ENCODE assay signal across 8 mouse cellular contexts in genomic region chr7:46918678-46919371, GRCm38 (mm10). TPM values are rescaled to one million over a fixed set of nuclear protein-coding genes. Genes with fewer than 3 reads are reported as not detected.
DNase-seq lines count a peak whose midpoint lies in the region; ATAC-seq and TF ChIP-seq lines count a peak whose summit lies in the region.

No protein-coding gene starts in this region.

- peak overlapping the region; percentile 69 to 96 for H3K4me3 ChIP-seq in heart, embryonic 14.5 days (ENCODE audit: control insufficient read depth in 1 of 2, insufficient read depth in 1 of 2, low read depth in 1 of 2, low read length in 2 of 2)
- H3K4me3 ChIP-seq in ES-E14 (ENCODE audit: insufficient read depth in 1 of 2, low read depth in 1 of 2, low read length in 2 of 2, poor library complexity in 1 of 2, severe bottlenecking in 1 of 2) = peak overlapping the region; percentile 81 to 89
- H3K4me3 ChIP-seq in liver, adult 2 months (ENCODE audit: insufficient read depth, low read depth, low read length) = peak overlapping the region; percentile 85
- peak overlapping the region; percentile 57 for H3K4me3 ChIP-seq in stomach, embryonic 14.5 days (ENCODE audit: low read depth, low read length)

- H3K79me2 ChIP-seq in liver, adult 2 months (ENCODE audit: control insufficient read depth, insufficient read depth, low read length) = peaks cover 22% of the 10 kb centered on the region; the same call in 1 of the 2 replicates

- peak overlapping the region; percentile 82 for H3K9ac ChIP-seq in heart, embryonic 14.5 days (ENCODE audit: low read length)
- H3K9ac ChIP-seq in ES-E14 (ENCODE audit: insufficient read depth, low read depth, low read length, poor library complexity, severe bottlenecking) = peak overlapping the region; percentile 40
- H3K9ac ChIP-seq in liver, adult 2 months (ENCODE audit: low read depth, low read length) = no peak overlapping the region; the same call in 1 of the 2 replicates
- peak overlapping the region; percentile 79 for H3K9ac ChIP-seq in stomach, embryonic 14.5 days (replicated peaks; ENCODE audit: low read depth, low read length)

- peak overlapping the region in 1 of 2 experiments; percentile 92; a peak in 3 of 4 replicates for H3K27ac ChIP-seq in heart, embryonic 14.5 days (replicated peaks in 1 of 2; ENCODE audit: control insufficient read depth in 1 of 2, insufficient read depth in 1 of 2, low read depth in 2 of 2, low read length in 2 of 2)
- H3K27ac ChIP-seq in ES-E14 (ENCODE audit: insufficient read depth, low read depth, low read length, poor library complexity, severe bottlenecking) = no peak overlapping the region
- H3K27ac ChIP-seq in liver, adult 2 months (replicated peaks; ENCODE audit: insufficient read depth, low read depth, low read length) = no peak overlapping the region
- peak overlapping the region; percentile 83 for H3K27ac ChIP-seq in stomach, embryonic 14.5 days (ENCODE audit: low read length)

- TF ChIP-seq POLR2A in liver, adult 2 months (IDR thresholded peaks at IDR 0.05; ENCODE audit: extremely low read depth, insufficient read depth, low read length) = no peak

- in situ Hi-C loops in ES-E14 (cut with MboI; ENCODE audit: low sequenced_read_pairs in 2 of 2, unreplicated experiment in 2 of 2) = no loop called here

- no peaks in the 10 kb centered on the region for H3K27me3 ChIP-seq in heart, embryonic 14.5 days (ENCODE audit: control insufficient read depth, insufficient read depth, low read length)
- no peaks in the 10 kb centered on the region for H3K27me3 ChIP-seq in liver, adult 2 months (ENCODE audit: control insufficient read depth, insufficient read depth, low read length)
- H3K27me3 ChIP-seq in stomach, embryonic 14.5 days (ENCODE audit: control insufficient read depth, insufficient read depth, low read length) = no peaks in the 10 kb centered on the region

- no peak for TF ChIP-seq CTCF in liver, adult 2 months (IDR thresholded peaks at IDR 0.05; ENCODE audit: low read depth, low read length)

- ATAC-seq in heart, embryonic 14.5 days (ENCODE audit: insufficient number of reproducible peaks, insufficient read depth, low FRiP score, low read depth) = no peak
- no peak for ATAC-seq in stomach, embryonic 14.5 days (ENCODE audit: insufficient number of reproducible peaks, insufficient read depth, low FRiP score, low read depth)

- H3K4me1 ChIP-seq in heart, embryonic 14.5 days (ENCODE audit: control insufficient read depth in 2 of 2, insufficient read depth in 2 of 2, low read length in 2 of 2) = peaks cover 0 to 20% of the 10 kb centered on the region in 2 experiments; a peak in 2 of 4 replicates
- peaks cover 2 to 6% of the 10 kb centered on the region in 2 experiments; a peak in 2 of 4 replicates for H3K4me1 ChIP-seq in ES-E14 (ENCODE audit: control insufficient read depth in 2 of 2, insufficient read depth in 2 of 2, low read length in 2 of 2, poor library complexity in 1 of 2)
- H3K4me1 ChIP-seq in liver, adult 2 months (ENCODE audit: control insufficient read depth, insufficient read depth, low read length) = peaks cover 4% of the 10 kb centered on the region; the same call in 1 of the 2 replicates
- H3K4me1 ChIP-seq in stomach, embryonic 14.5 days (ENCODE audit: control insufficient read depth, insufficient read depth, low read length) = peaks cover 12% of the 10 kb centered on the region

- peaks cover 11% of the 10 kb centered on the region for H3K36me3 ChIP-seq in heart, embryonic 14.5 days (ENCODE audit: control insufficient read depth, insufficient read depth, low read length)
- H3K36me3 ChIP-seq in ES-E14 (ENCODE audit: control insufficient read depth, insufficient read depth, low read length, poor library complexity, severe bottlenecking) = peaks cover 4% of the 10 kb centered on the region
- no peaks in the 10 kb centered on the region for H3K36me3 ChIP-seq in liver, adult 2 months (ENCODE audit: control insufficient read depth, insufficient read depth, low read length)
- no peaks in the 10 kb centered on the region for H3K36me3 ChIP-seq in stomach, embryonic 14.5 days (ENCODE audit: control insufficient read depth, insufficient read depth, low read length)

- H3K9me3 ChIP-seq in heart, embryonic 14.5 days (ENCODE audit: control insufficient read depth, low read length) = no peaks in the 10 kb centered on the region
- H3K9me3 ChIP-seq in ES-E14 (ENCODE audit: control insufficient read depth, insufficient read depth, low read depth, low read length) = no peaks in the 10 kb centered on the region
- H3K9me3 ChIP-seq in stomach, embryonic 14.5 days (ENCODE audit: control insufficient read depth, low read depth, low read length) = no peaks in the 10 kb centered on the region

- WGBS in heart, embryonic 14.5 days = 10% methylated on average over 13 of the region's 13 CpGs
- 16% methylated on average over 13 of the region's 13 CpGs for WGBS in liver, adult 2 months
- WGBS in stomach, embryonic 14.5 days = 13% methylated on average over 13 of the region's 13 CpGs

- no peak for DNase-seq in heart, adult 18-20 months
- DNase-seq in ES-E14 (ENCODE audit: low read depth, low spot score) = no peak
- DNase-seq in fibroblast of lung, adult 2 months (ENCODE audit: low read depth) = peak; percentile 3
- DNase-seq in liver, adult 2 months (ENCODE audit: extremely low read depth, low read depth, low spot score) = peak; percentile 19
- no peak for DNase-seq in gastrocnemius, adult 8-10 months (ENCODE audit: low spot score in 2 of 2)
- no peak for DNase-seq in frontal cortex, postnatal 36 days (ENCODE audit: low spot score in 2 of 2)

- H3K4me2 ChIP-seq in heart, embryonic 14.5 days (ENCODE audit: low read length) = peak overlapping the region; percentile 80
- peak overlapping the region; percentile 58 for H3K4me2 ChIP-seq in stomach, embryonic 14.5 days (replicated peaks; ENCODE audit: low read depth, low read length)

TF ChIP-seq in ES-E14, 5 proteins besides CTCF, POLR2A, EP300 and RAD21:
- TF ChIP-seq ZC3H11A (IDR thresholded peaks at IDR 0.05; ENCODE audit: borderline replicate concordance, low read depth, low read length) (no peak), MAFK (IDR thresholded peaks at IDR 0.05; ENCODE audit: insufficient read depth, low read depth, low read length) (no peak), ZNF384 (IDR thresholded peaks at IDR 0.05; ENCODE audit: low read depth, low read length) (no peak), CHD2 (IDR thresholded peaks at IDR 0.05; ENCODE audit: low read depth, low read length) (no peak), HCFC1 (IDR thresholded peaks at IDR 0.05; ENCODE audit: borderline replicate concordance, insufficient read depth, low read length) (no peak)

RNA-seq across cellular contexts. Expression of gene Tsg101, which starts 0.9 kb away (rescaled TPM):
- polyA plus RNA-seq in heart, embryonic 14.5 days (2014; fragmentation: Nextera tagmentation; extraction: Ambion mirVana) = 179 and 201 TPM in 2 replicates
- 10 to 100 TPM; 62.5 to 68.1 TPM for total RNA-seq in heart, adult 18-20 months (2021)
- total RNA-seq in ES-E14 (2012; rRNA removed) = 44.9 and 54.3 TPM in 2 replicates
- total RNA-seq in liver, adult 2 months (2014; rRNA removed) = 19.5 and 20.3 TPM in 2 replicates
- 33.4 and 43.6 TPM in 2 replicates for polyA plus RNA-seq in liver, adult 2 months (2012; rRNA removed)
- 169 and 179 TPM in 2 replicates for polyA plus RNA-seq in stomach, embryonic 14.5 days (2014; fragmentation: Nextera tagmentation; extraction: Ambion mirVana)
- 10 to 100 TPM; 50.3 to 64.8 (median 57.9) TPM for total RNA-seq in gastrocnemius, adult 8-10 months (2022)

RNA-seq across cellular contexts. Expression of gene Uevld, which starts 39.5 kb away (rescaled TPM):
- polyA plus RNA-seq in heart, embryonic 14.5 days (2014; fragmentation: Nextera tagmentation; extraction: Ambion mirVana) = 9.8 TPM in 2 replicates
- 10 to 100 TPM; 11.1 to 13.5 TPM for total RNA-seq in heart, adult 18-20 months (2021)
- total RNA-seq in ES-E14 (2012; rRNA removed) = 6.6 and 10.3 TPM in 2 replicates
- total RNA-seq in liver, adult 2 months (2014; rRNA removed) = 9.8 and 10.2 TPM in 2 replicates
- polyA plus RNA-seq in liver, adult 2 months (2012; rRNA removed) = 2.7 and 3.0 TPM in 2 replicates
- 13.1 and 13.4 TPM in 2 replicates for polyA plus RNA-seq in stomach, embryonic 14.5 days (2014; fragmentation: Nextera tagmentation; extraction: Ambion mirVana)
- 10 to 100 TPM; 10.8 to 18.9 (median 12.1) TPM for total RNA-seq in gastrocnemius, adult 8-10 months (2022)

RNA-seq across cellular contexts. Expression of gene Ldhc, which starts 57.8 kb away (rescaled TPM):
- polyA plus RNA-seq in heart, embryonic 14.5 days (2014; fragmentation: Nextera tagmentation; extraction: Ambion mirVana) = not detected in 2 replicates
- not detected for total RNA-seq in heart, adult 18-20 months (2021)
- total RNA-seq in ES-E14 (2012; rRNA removed) = 3.4 and 3.9 TPM in 2 replicates
- total RNA-seq in liver, adult 2 months (2014; rRNA removed) = not detected in 2 replicates
- polyA plus RNA-seq in liver, adult 2 months (2012; rRNA removed) = not detected in 2 replicates
- 0.24 TPM in 1 of 2 replicates, not detected in the other for polyA plus RNA-seq in stomach, embryonic 14.5 days (2014; fragmentation: Nextera tagmentation; extraction: Ambion mirVana)
- not detected for total RNA-seq in gastrocnemius, adult 8-10 months (2022)

Comparison
In these comparisons a context has a peak if more than half of its experiments do, and no peak if none do; other contexts are left out.
1. DNase-seq: peak in fibroblast of lung, adult 2 months (single experiment) and liver, adult 2 months (single experiment); none in heart, adult 18-20 months (0 of 2), ES-E14 (single experiment), gastrocnemius, adult 8-10 months (0 of 2) and frontal cortex, postnatal 36 days (0 of 2).
2. Peak in every context shown above with its lines, with median percentiles within 50 percentile points of each other: H3K4me3 ChIP-seq.